Mouse (Mus musculus): ENCODE results near the gene Macrod1. TPM values are rescaled to one million over a fixed set of nuclear protein-coding genes. Genes with fewer than 3 reads are reported as not detected.

Gene Macrod1
- polyA plus RNA-seq, 1 experiment from 2014 or later, result 5.3 TPM

- Histone ChIP-seq H3K36me3 (ENCODE audit: control insufficient read depth, insufficient read depth) (no peaks in the 10 kb centered on the region), H3K27me3 (replicated peaks; ENCODE audit: control insufficient read depth, insufficient read depth, low read length) (no peaks in the 10 kb centered on the region), H3K9ac (replicated peaks; ENCODE audit: low read depth, low read length) (peak overlapping the region; percentile 32; the same call in 1 of the 2 replicates), H3K27ac (ENCODE audit: low read length) (peak overlapping the region; percentile 69; the same call in 1 of the 2 replicates), H3K9me3 (ENCODE audit: control insufficient read depth, low read length) (no peaks in the 10 kb centered on the region), H3K4me1 (replicated peaks; ENCODE audit: control insufficient read depth, insufficient read depth, low read length) (peaks cover 53% of the 10 kb centered on the region), H3K4me3 (replicated peaks; ENCODE audit: low read length) (no peak overlapping the region), H3K4me2 (ENCODE audit: low read length) (peak overlapping the region; percentile 5; the same call in 1 of the 2 replicates)
- 25% methylated on average over 15 of the region's 15 CpGs for WGBS
- no peak for ATAC-seq
Observed at GRCm38 (mm10) chr19:7066034-7066827, 9.6 kb downstream of the Macrod1 start.

GRCm38 (mm10) chr19:7066828-7067342 lies 10.3 kb downstream of the Macrod1 start:
- Histone ChIP-seq H3K36me3 (ENCODE audit: control insufficient read depth, insufficient read depth) (no peaks in the 10 kb centered on the region), H3K9ac (replicated peaks; ENCODE audit: low read depth, low read length) (no peak overlapping the region), H3K9me3 (ENCODE audit: control insufficient read depth, low read length) (no peaks in the 10 kb centered on the region), H3K4me3 (replicated peaks; ENCODE audit: low read length) (no peak overlapping the region), H3K4me1 (replicated peaks; ENCODE audit: control insufficient read depth, insufficient read depth, low read length) (peaks cover 53% of the 10 kb centered on the region), H3K27me3 (replicated peaks; ENCODE audit: control insufficient read depth, insufficient read depth, low read length) (no peaks in the 10 kb centered on the region), H3K27ac (ENCODE audit: low read length) (no peak overlapping the region), H3K4me2 (ENCODE audit: low read length) (no peak overlapping the region)
- no peak for ATAC-seq
- 47% methylated on average over 8 of the region's 8 CpGs for WGBS

- no peak overlapping the region for H3K4me3 ChIP-seq (replicated peaks; ENCODE audit: low read length)
- H3K4me2 ChIP-seq (ENCODE audit: low read length), result no peak overlapping the region
- H3K27me3 ChIP-seq (replicated peaks; ENCODE audit: control insufficient read depth, insufficient read depth, low read length), result no peaks in the 10 kb centered on the region
- no peaks in the 10 kb centered on the region for H3K9me3 ChIP-seq (ENCODE audit: control insufficient read depth, low read length)
- no peaks in the 10 kb centered on the region for H3K36me3 ChIP-seq (ENCODE audit: control insufficient read depth, insufficient read depth)
- ATAC-seq, result peak; percentile 1; the same call in 1 of the 2 replicates
- H3K27ac ChIP-seq (ENCODE audit: low read length), result peak overlapping the region; percentile 33; the same call in 1 of the 2 replicates
- WGBS, result 50% methylated on average over 20 of the region's 20 CpGs
- H3K4me1 ChIP-seq (replicated peaks; ENCODE audit: control insufficient read depth, insufficient read depth, low read length), result peaks cover 59% of the 10 kb centered on the region
- H3K9ac ChIP-seq (replicated peaks; ENCODE audit: low read depth, low read length), result no peak overlapping the region
Observed at GRCm38 (mm10) chr19:7067344-7068050, 10.9 kb downstream of the Macrod1 start.

- peak overlapping the region; percentile 48; the same call in 1 of the 2 replicates for H3K27ac ChIP-seq (ENCODE audit: low read length)
- under 1% methylated on average over 14 of the region's 14 CpGs for WGBS
- no peaks in the 10 kb centered on the region for H3K9me3 ChIP-seq (ENCODE audit: control insufficient read depth, low read length)
- no peak overlapping the region for H3K4me3 ChIP-seq (replicated peaks; ENCODE audit: low read length)
- H3K36me3 ChIP-seq (ENCODE audit: control insufficient read depth, insufficient read depth), result no peaks in the 10 kb centered on the region
- H3K4me2 ChIP-seq (ENCODE audit: low read length), result peak overlapping the region; percentile 40
- H3K4me1 ChIP-seq (replicated peaks; ENCODE audit: control insufficient read depth, insufficient read depth, low read length), result peaks cover 61% of the 10 kb centered on the region
- no peak overlapping the region for H3K9ac ChIP-seq (replicated peaks; ENCODE audit: low read depth, low read length)
- no peaks in the 10 kb centered on the region for H3K27me3 ChIP-seq (replicated peaks; ENCODE audit: control insufficient read depth, insufficient read depth, low read length)
- ATAC-seq, result peak; percentile 64
Observed at GRCm38 (mm10) chr19:7068136-7068535, 11.5 kb downstream of the Macrod1 start.

GRCm38 (mm10) chr19:7068661-7069531 lies 12.3 kb downstream of the Macrod1 start:
- no peak for ATAC-seq
- Histone ChIP-seq H3K27ac (ENCODE audit: low read length) (peak overlapping the region; percentile 48), H3K4me3 (replicated peaks; ENCODE audit: low read length) (no peak overlapping the region), H3K4me2 (ENCODE audit: low read length) (peak overlapping the region; percentile 40; the same call in 1 of the 2 replicates), H3K27me3 (replicated peaks; ENCODE audit: control insufficient read depth, insufficient read depth, low read length) (no peaks in the 10 kb centered on the region), H3K9me3 (ENCODE audit: control insufficient read depth, low read length) (no peaks in the 10 kb centered on the region), H3K36me3 (ENCODE audit: control insufficient read depth, insufficient read depth) (no peaks in the 10 kb centered on the region), H3K9ac (replicated peaks; ENCODE audit: low read depth, low read length) (0 out of 2 replicates have a peak overlapping the region, but pooled peaks have one; percentile 16), H3K4me1 (replicated peaks; ENCODE audit: control insufficient read depth, insufficient read depth, low read length) (peaks cover 66% of the 10 kb centered on the region)
- WGBS, result 27% methylated on average over 11 of the region's 11 CpGs

GRCm38 (mm10) chr19:7069781-7070763 lies 13.5 kb downstream of the Macrod1 start:
- Histone ChIP-seq H3K27me3 (replicated peaks; ENCODE audit: control insufficient read depth, insufficient read depth, low read length) (no peaks in the 10 kb centered on the region), H3K9me3 (ENCODE audit: control insufficient read depth, low read length) (no peaks in the 10 kb centered on the region), H3K9ac (replicated peaks; ENCODE audit: low read depth, low read length) (peak overlapping the region; percentile 40; the same call in 1 of the 2 replicates), H3K27ac (ENCODE audit: low read length) (no peak overlapping the region), H3K4me2 (ENCODE audit: low read length) (peak overlapping the region; percentile 35; the same call in 1 of the 2 replicates), H3K4me3 (replicated peaks; ENCODE audit: low read length) (no peak overlapping the region), H3K4me1 (replicated peaks; ENCODE audit: control insufficient read depth, insufficient read depth, low read length) (peaks cover 68% of the 10 kb centered on the region), H3K36me3 (ENCODE audit: control insufficient read depth, insufficient read depth) (no peaks in the 10 kb centered on the region)
- no peak for ATAC-seq
- 7% methylated on average over 35 of the region's 35 CpGs for WGBS

- no peak for ATAC-seq
- WGBS, result 29% methylated on average over 4 of the region's 4 CpGs
- H3K9ac ChIP-seq (replicated peaks; ENCODE audit: low read depth, low read length), result no peak overlapping the region; the same call in 1 of the 2 replicates
- no peaks in the 10 kb centered on the region for H3K36me3 ChIP-seq (ENCODE audit: control insufficient read depth, insufficient read depth)
- no peak overlapping the region for H3K4me3 ChIP-seq (replicated peaks; ENCODE audit: low read length)
- H3K27me3 ChIP-seq (replicated peaks; ENCODE audit: control insufficient read depth, insufficient read depth, low read length), result no peaks in the 10 kb centered on the region
- peaks cover 66% of the 10 kb centered on the region for H3K4me1 ChIP-seq (replicated peaks; ENCODE audit: control insufficient read depth, insufficient read depth, low read length)
- no peak overlapping the region for H3K27ac ChIP-seq (ENCODE audit: low read length)
- no peaks in the 10 kb centered on the region for H3K9me3 ChIP-seq (ENCODE audit: control insufficient read depth, low read length)
- H3K4me2 ChIP-seq (ENCODE audit: low read length), result no peak overlapping the region
Observed at GRCm38 (mm10) chr19:7070775-7071174, 14.2 kb downstream of the Macrod1 start.

GRCm38 (mm10) chr19:7072221-7072620 lies 15.6 kb downstream of the Macrod1 start:
- Histone ChIP-seq H3K4me1 (replicated peaks; ENCODE audit: control insufficient read depth, insufficient read depth, low read length) (peaks cover 52% of the 10 kb centered on the region), H3K9ac (replicated peaks; ENCODE audit: low read depth, low read length) (no peak overlapping the region), H3K36me3 (ENCODE audit: control insufficient read depth, insufficient read depth) (no peaks in the 10 kb centered on the region), H3K4me2 (ENCODE audit: low read length) (no peak overlapping the region), H3K27ac (ENCODE audit: low read length) (no peak overlapping the region), H3K27me3 (replicated peaks; ENCODE audit: control insufficient read depth, insufficient read depth, low read length) (no peaks in the 10 kb centered on the region), H3K4me3 (replicated peaks; ENCODE audit: low read length) (no peak overlapping the region), H3K9me3 (ENCODE audit: control insufficient read depth, low read length) (no peaks in the 10 kb centered on the region)
- 59% methylated on average over 6 of the region's 6 CpGs for WGBS
- no peak for ATAC-seq

Measured in forebrain, embryonic 16.5 days (tissue).